Mouse (Mus musculus): ENCODE measurements around the gene Cyren. TPM values are rescaled to one million over a fixed set of nuclear protein-coding genes. Genes with fewer than 3 reads are reported as not detected.

Cyren gene
- 1 to 10 TPM; 6.9 to 9.0 (median 7.9) TPM for total RNA-seq (2022)

GRCm38 (mm10) chr6:34877509-34878321, at the start of gene Cyren:
TSS of gene Cyren (minus strand) at chr6:34878060.
- peak; percentile 92 for DNase-seq

DNA sequence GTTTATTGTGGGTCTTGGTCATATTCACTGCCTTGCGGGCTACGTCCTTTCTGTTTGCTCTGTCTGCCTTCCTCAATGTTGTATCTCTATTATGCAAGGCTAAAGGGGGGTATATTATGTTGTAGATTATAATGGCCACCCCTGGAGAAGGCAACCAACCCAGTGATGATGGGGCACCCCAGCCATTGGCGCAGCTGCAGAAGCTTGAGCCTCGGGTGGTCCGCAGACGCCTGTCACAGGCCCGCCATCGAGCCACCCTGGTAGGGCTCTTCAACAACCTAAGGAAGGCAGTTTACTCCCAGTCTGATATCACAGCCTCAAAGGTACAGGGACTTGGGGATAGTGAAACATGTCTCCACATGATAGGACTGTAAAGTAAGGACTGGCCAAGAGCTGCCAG, 49.7 kb upstream of the Cyren start:
- DNase-seq: no peak

- no peak for DNase-seq
Measured at GRCm38 (mm10) chr6:34927156-34927555, 49.3 kb upstream of the Cyren start.

GRCm38 (mm10) chr6:34921941-34922340, 44.1 kb upstream of the Cyren start:
- DNase-seq: no peak

GRCm38 (mm10) chr6:34920631-34921030, 42.8 kb upstream of the Cyren start:
- no peak for DNase-seq

DNA sequence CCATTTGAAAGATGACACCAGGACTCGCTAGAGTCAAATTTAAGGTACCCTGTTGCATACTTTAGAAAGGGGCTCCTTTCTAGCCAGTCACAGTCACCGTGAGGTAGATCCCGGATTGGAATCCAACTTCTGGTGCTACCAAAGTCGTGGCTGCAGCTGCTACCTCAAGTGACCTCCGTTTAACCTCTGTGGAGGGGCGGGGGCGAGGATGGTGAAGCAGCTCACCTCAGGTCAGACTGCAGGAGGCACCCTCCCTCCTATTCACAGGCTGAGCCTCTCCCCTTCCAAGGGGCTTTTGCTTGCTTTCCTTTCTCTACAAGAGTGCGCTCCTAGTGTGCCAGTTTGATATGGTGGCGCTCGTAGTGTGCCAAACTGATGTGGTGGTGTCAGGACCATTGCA, 42.1 kb upstream of the Cyren start, which contains the start of gene Stra8:
Stra8 (plus strand) TSS at position 208 of the 400 bp plus-strand sequence.
- no peak for DNase-seq

- no peak for DNase-seq
Measured at GRCm38 (mm10) chr6:34919146-34919545, 41.3 kb upstream of the Cyren start.

DNA sequence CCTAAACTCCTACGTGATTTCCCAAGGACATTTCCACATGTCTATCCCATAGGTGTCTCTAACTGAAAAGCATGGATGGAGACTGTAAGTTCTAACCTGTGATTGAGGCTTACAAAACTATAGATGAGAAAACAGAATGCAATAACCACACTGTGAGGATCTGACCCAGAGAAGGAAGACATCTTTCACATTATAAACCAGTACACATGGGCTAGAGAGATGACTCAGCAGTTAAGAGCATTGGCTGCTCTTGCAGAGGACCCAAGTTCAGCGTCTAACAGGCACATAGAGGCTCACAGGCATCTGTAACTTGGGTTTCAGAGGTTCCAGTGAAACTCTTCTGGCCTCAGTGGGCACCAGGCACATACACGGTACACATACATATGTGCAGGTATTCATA, 36.6 kb upstream of the Cyren start:
- no peak for DNase-seq

DNA sequence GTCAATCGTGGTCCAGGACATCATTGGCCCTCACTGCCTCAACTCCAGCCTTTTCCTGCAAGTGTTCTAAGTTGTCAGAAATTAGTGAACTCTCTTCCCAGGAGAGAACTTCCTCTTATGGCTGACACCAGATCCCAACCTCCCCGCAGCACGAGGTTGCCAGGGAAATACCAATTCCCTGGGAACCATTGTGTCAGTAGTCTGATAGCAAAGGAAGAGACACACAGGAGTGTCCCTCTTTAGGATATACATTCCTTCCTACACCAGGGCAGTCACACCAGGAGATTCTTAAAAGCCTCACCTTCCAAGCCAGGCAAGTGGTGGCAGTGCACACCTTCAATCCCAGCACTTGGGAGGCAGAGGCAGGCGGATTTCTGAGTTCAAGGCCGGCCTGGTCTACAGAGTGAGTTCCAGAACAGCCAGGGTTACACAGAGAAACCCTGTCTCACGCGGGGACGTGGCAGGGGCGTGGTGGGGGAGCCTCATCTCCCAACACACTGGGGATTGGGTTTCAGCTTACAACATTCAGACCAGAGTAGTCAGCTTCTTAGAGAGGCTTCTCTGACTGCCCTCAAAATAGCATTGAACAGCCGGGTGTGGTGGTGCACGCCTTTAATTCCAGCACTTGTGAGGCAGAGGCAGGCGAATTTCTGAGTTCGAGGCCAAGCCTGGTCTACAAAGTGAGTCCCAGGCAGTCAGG, 35.6 kb upstream of the Cyren start:
- no peak for DNase-seq

- DNase-seq: peak; percentile 77
Measured at GRCm38 (mm10) chr6:34910371-34911219, 32.7 kb upstream of the Cyren start, which contains the start of gene Wdr91. TSS of gene Wdr91 (minus strand) at chr6:34910876.

- DNase-seq: no peak
Measured at GRCm38 (mm10) chr6:34909631-34910345, 31.9 kb upstream of the Cyren start.

- DNase-seq: no peak
Measured at GRCm38 (mm10) chr6:34907696-34908260, 29.9 kb upstream of the Cyren start.

DNA sequence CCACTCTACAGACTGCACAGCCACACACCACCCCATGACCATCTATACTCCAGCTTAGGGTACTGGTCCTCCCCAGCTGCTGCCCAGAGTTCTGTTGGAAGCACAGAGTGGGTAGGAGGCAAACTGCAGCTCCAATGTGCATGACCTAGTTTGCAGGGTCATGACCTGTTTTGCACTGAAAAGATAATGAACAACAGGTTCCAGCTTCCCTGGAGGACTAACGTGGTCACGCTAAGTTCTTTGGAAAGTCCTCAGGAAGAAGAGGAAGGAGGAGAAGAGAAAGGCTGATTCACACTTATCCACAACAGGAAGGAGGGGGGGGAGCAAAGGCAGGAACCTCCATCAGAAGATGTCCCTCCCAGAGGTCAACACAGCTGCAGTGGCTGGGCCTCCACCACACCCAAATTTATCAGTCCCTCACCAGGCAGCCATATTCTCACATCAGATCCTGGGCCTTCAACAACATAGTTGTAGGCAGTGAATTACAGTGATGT, 29.3 kb upstream of the Cyren start:
- no peak for DNase-seq

DNA sequence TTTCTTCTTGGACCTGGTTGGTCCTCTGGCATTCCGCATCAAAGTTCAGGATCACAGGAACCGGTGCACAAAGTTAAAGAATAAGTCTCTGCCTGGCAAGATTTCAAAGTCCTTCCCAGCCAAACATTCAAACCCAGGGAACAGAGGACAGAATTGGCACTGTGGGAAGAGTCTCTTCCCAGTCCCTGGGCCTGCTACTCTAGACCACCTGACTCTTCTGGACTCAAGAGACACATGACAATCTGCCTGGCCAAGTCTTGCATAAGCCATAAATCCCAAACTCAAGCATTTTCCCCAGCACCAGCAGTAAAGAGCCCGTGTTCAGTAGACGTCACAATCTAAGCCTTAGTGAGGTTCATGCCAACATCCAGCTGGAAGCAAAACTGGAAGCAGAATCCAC, 28.8 kb upstream of the Cyren start:
- DNase-seq: no peak

- no peak for DNase-seq
Measured at GRCm38 (mm10) chr6:34906125-34906524, 28.3 kb upstream of the Cyren start.

DNA sequence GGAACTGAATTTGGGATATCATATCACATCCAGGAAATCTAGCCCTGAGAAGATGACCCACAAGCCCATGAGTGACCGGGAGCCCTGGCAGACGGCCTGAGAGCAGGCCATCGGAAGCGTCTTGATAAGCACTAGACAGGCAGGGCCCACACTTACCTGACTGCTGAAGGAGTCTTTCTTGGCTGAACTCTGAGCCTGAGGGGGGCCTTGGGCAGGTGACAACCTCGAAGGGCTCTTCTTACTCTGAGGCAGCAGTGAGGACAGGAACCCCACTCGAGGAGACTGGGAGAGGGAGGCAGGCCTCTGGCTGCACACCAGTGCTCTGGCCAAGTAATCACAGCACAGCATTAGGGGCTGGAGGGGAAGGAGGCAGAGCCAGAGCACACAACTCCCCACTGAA, 26.5 kb upstream of the Cyren start:
- DNase-seq: no peak

GRCm38 (mm10) chr6:34903851-34904250, 26.0 kb upstream of the Cyren start:
- DNase-seq: no peak

DNA sequence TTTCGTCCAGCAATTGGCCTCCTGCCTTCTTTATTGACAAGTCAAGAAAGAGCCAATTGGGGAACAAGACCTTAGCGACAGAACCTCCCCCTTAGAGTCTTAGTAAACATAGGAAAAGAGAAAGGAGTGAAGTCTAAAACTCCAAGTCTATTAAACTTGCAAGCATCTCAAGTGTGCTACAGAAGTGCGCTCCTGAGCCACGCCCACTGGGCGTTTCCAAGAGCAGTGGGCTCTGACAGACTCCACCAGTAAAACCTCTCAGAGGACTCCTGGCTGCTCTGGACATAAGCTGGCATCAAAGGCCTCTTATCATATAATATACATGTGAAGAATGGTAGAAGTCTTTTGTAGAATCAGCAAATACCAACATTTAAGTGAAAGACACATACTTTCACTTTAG, 25.6 kb upstream of the Cyren start:
- no peak for DNase-seq

GRCm38 (mm10) chr6:34902578-34902977, 24.7 kb upstream of the Cyren start:
- no peak for DNase-seq

- no peak for DNase-seq
Measured at GRCm38 (mm10) chr6:34901911-34902444, 24.1 kb upstream of the Cyren start.

DNA sequence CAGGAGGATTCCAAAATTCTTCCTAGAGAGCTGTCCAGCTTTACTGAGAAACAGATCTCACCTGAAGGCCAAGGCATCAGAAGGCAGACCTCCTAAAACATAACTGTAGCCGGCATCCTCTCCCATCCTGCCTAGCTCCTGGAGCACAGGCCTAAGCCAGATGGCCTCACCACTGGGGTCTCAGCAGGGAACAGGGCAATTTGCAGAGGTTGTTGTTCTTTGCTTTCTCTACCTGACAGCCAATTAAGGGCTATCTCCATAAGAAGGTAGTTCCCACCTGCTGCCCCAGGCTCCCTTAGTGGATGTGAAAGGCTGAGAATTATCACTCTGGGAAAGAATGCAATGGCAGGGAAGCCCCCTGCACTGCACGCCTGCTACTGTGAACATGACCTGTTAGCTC, 23.1 kb upstream of the Cyren start:
- DNase-seq: no peak

Data from adrenal gland, adult 8-10 months (tissue).